Comparison of ENCODE assay signal across 7 mouse cellular contexts in the genomic region with DNA sequence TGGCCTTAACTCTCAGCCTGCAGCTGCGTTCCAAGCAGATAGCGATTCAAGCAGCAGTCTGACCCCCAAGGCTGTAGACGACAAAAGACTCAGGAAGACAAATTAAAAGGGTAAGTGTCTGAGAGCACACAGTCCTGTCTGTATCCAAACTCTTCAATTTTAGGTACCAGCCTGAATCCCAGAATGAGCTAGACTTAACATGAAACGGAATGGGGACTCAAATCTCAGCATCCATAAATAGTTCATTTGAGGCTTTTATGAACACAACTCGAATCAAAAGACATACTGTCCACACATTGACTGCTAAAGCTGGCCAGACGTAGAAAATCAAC. TPM values are rescaled to one million over a fixed set of nuclear protein-coding genes. Genes with fewer than 3 reads are reported as not detected.
DNase-seq lines count a peak whose midpoint lies in the region; ATAC-seq and TF ChIP-seq lines count a peak whose summit lies in the region.

No protein-coding gene starts in this region.

- peaks cover 9% of the 10 kb centered on the region; the same call in 1 of the 2 replicates for H3K4me1 ChIP-seq in lung, adult 2 months (ENCODE audit: control insufficient read depth, insufficient read depth, low read length)
- H3K4me1 ChIP-seq in forebrain, embryonic 10.5 days = peaks cover 51% of the 10 kb centered on the region
- H3K4me1 ChIP-seq in limb, embryonic 11.5 days (ENCODE audit: control insufficient read depth, insufficient read depth, low read length) = 0 out of 2 replicates have a peak, but pooled peaks cover 2% of the 10 kb centered on the region
- peaks cover 29% of the 10 kb centered on the region for H3K4me1 ChIP-seq in neural tube, embryonic 15.5 days

- peaks cover 23% of the 10 kb centered on the region for H3K36me3 ChIP-seq in forebrain, embryonic 10.5 days (replicated peaks)
- H3K36me3 ChIP-seq in limb, embryonic 11.5 days (ENCODE audit: control insufficient read depth, insufficient read depth, low read length) = peaks cover 5% of the 10 kb centered on the region
- peaks cover 6% of the 10 kb centered on the region; the same call in 1 of the 2 replicates for H3K36me3 ChIP-seq in neural tube, embryonic 15.5 days

- peaks cover 10% of the 10 kb centered on the region; the same call in 1 of the 2 replicates for H3K9me3 ChIP-seq in forebrain, embryonic 10.5 days
- H3K9me3 ChIP-seq in limb, embryonic 11.5 days (ENCODE audit: control insufficient read depth, low read length) = peaks cover 2% of the 10 kb centered on the region; the same call in 1 of the 2 replicates
- H3K9me3 ChIP-seq in neural tube, embryonic 15.5 days (replicated peaks) = no peaks in the 10 kb centered on the region

- peak overlapping the region; percentile 83 for H3K4me3 ChIP-seq in lung, adult 2 months (replicated peaks; ENCODE audit: extremely low read depth, low read depth, low read length)
- H3K4me3 ChIP-seq in forebrain, embryonic 10.5 days = peak overlapping the region; percentile 47
- peak overlapping the region; percentile 67 for H3K4me3 ChIP-seq in limb, embryonic 11.5 days (ENCODE audit: low read depth, low read length)
- peak overlapping the region; percentile 32 for H3K4me3 ChIP-seq in neural tube, embryonic 15.5 days (replicated peaks)

- peak overlapping the region; percentile 88 for H3K27ac ChIP-seq in forebrain, embryonic 10.5 days
- peak overlapping the region; percentile 98 for H3K27ac ChIP-seq in limb, embryonic 11.5 days (replicated peaks; ENCODE audit: low read depth, low read length)
- H3K27ac ChIP-seq in neural tube, embryonic 15.5 days (replicated peaks) = peak overlapping the region; percentile 85

- TF ChIP-seq CTCF in lung, adult 2 months (IDR thresholded peaks at IDR 0.05; ENCODE audit: insufficient read depth, low read length) = no peak

- peak overlapping the region; percentile 87 for H3K4me2 ChIP-seq in limb, embryonic 11.5 days (ENCODE audit: low read depth, severe bottlenecking)
- peak overlapping the region; percentile 47 for H3K4me2 ChIP-seq in neural tube, embryonic 15.5 days

- DNase-seq in lung, adult 2 months = no peak
- DNase-seq in lung, postnatal 4 days = no peak
- DNase-seq in forebrain, embryonic 10.5 days (ENCODE audit: extremely low spot score, low spot score) = no peak
- DNase-seq in limb, embryonic 11.5 days (ENCODE audit: low spot score) = no peak
- no peak for DNase-seq in gastrocnemius, postnatal 4 days (ENCODE audit: low spot score in 2 of 2)
- no peak for DNase-seq in adrenal gland, postnatal 14 days

- H3K9ac ChIP-seq in limb, embryonic 11.5 days (ENCODE audit: low read length) = peak overlapping the region; percentile 88
- H3K9ac ChIP-seq in neural tube, embryonic 15.5 days (replicated peaks) = peak overlapping the region; percentile 43

- ATAC-seq in limb, embryonic 11.5 days (ENCODE audit: insufficient number of reproducible peaks, low FRiP score, low TSS enrichment, low read depth) = 0 out of 2 replicates have a peak, but pooled peaks have one; percentile 15
- no peak for ATAC-seq in neural tube, embryonic 15.5 days (ENCODE audit: low FRiP score)

- H3K27me3 ChIP-seq in forebrain, embryonic 10.5 days (ENCODE audit: poor library complexity, severe bottlenecking) = no peaks in the 10 kb centered on the region
- no peaks in the 10 kb centered on the region for H3K27me3 ChIP-seq in limb, embryonic 11.5 days (ENCODE audit: control insufficient read depth, insufficient read depth, low read length)
- no peaks in the 10 kb centered on the region for H3K27me3 ChIP-seq in neural tube, embryonic 15.5 days (replicated peaks)

- no peak for TF ChIP-seq POLR2A in lung, adult 2 months (IDR thresholded peaks at IDR 0.05; ENCODE audit: borderline replicate concordance, extremely low read depth, low read depth, low read length)

- WGBS in lung, adult 2 months = 29% methylated on average over 6 of the region's 6 CpGs
- 32% methylated on average over 6 of the region's 6 CpGs for WGBS in forebrain, embryonic 10.5 days
- WGBS in limb, embryonic 11.5 days = 5% methylated on average over 6 of the region's 6 CpGs
- WGBS in neural tube, embryonic 15.5 days = 22% methylated on average over 6 of the region's 6 CpGs

RNA-seq across cellular contexts. Expression of a gene that starts 46.4 kb away (rescaled TPM):
- 37.2 and 53.4 TPM in 2 replicates for polyA plus RNA-seq in lung, adult 2 months (2012; rRNA removed)
- 57.6 and 59.5 TPM in 2 replicates for polyA plus RNA-seq in forebrain, embryonic 10.5 days (2016; fragmentation: Nextera tagmentation; extraction: Ambion mirVana)
- 70.9 and 75.3 TPM in 2 replicates for polyA plus RNA-seq in limb, embryonic 11.5 days (2014; fragmentation: Nextera tagmentation; extraction: Ambion mirVana)
- 82.2 and 92.1 TPM in 2 replicates for polyA plus RNA-seq in neural tube, embryonic 15.5 days (2015; fragmentation: Nextera tagmentation; extraction: Ambion mirVana)
- 10 to 100 TPM; 24.3 to 27.5 TPM for total RNA-seq in gastrocnemius, postnatal 4 days (2021)
- total RNA-seq in adrenal gland, postnatal 14 days (2021) = 40.9 and 42.7 TPM in 2 replicates

RNA-seq across cellular contexts. Expression of a gene that starts 56.2 kb away (rescaled TPM):
- 23.6 and 29.7 TPM in 2 replicates for polyA plus RNA-seq in lung, adult 2 months (2012; rRNA removed)
- 39.6 and 43.4 TPM in 2 replicates for polyA plus RNA-seq in forebrain, embryonic 10.5 days (2016; fragmentation: Nextera tagmentation; extraction: Ambion mirVana)
- 72.9 and 77.3 TPM in 2 replicates for polyA plus RNA-seq in limb, embryonic 11.5 days (2014; fragmentation: Nextera tagmentation; extraction: Ambion mirVana)
- polyA plus RNA-seq in neural tube, embryonic 15.5 days (2015; fragmentation: Nextera tagmentation; extraction: Ambion mirVana) = 15.6 and 26.5 TPM in 2 replicates
- total RNA-seq in gastrocnemius, postnatal 4 days (2021) = 10 to 100 TPM; 63.5 to 68.6 TPM
- 37.4 and 39.9 TPM in 2 replicates for total RNA-seq in adrenal gland, postnatal 14 days (2021)

Comparison
In these comparisons a context has a peak if more than half of its experiments do, and no peak if none do; other contexts are left out.
1. H3K4me3 ChIP-seq: peak in every context shown above with its lines; median percentile 83 in lung, adult 2 months; 67 in limb, embryonic 11.5 days; 47 in forebrain, embryonic 10.5 days; 32 in neural tube, embryonic 15.5 days.